In genomic region chr11:72411093-72411921, GRCm38 (mm10) we compare ENCODE assay signal across 8 mouse cellular contexts. TPM values are rescaled to one million over a fixed set of nuclear protein-coding genes. Genes with fewer than 3 reads are reported as not detected.
DNase-seq lines count a peak whose midpoint lies in the region; ATAC-seq and TF ChIP-seq lines count a peak whose summit lies in the region.

Gene Smtnl2, minus strand, starts transcription at chr11:72411713.

- 2% methylated on average over 84 of the region's 86 CpGs for WGBS in forebrain, postnatal 0 days

- no peaks in the 10 kb centered on the region for H3K27me3 ChIP-seq in forebrain, postnatal 0 days (ENCODE audit: insufficient read depth, low read length)

- peak within 1 kb of the TSS; percentile 85 for H3K4me2 ChIP-seq in forebrain, postnatal 0 days (ENCODE audit: low read depth)

- H3K4me1 ChIP-seq in forebrain, postnatal 0 days (ENCODE audit: insufficient read depth): no peaks in the 10 kb centered on the region

- no peaks in the 10 kb centered on the region for H3K9me3 ChIP-seq in forebrain, postnatal 0 days (ENCODE audit: low read length)

- H3K9ac ChIP-seq in forebrain, postnatal 0 days: peak within 1 kb of the TSS; percentile 49

- peak within 1 kb of the TSS; percentile 45 for H3K4me3 ChIP-seq in forebrain, postnatal 0 days (ENCODE audit: low read depth, low read length)
- peak within 1 kb of the TSS; percentile 62 for H3K4me3 ChIP-seq in layer of hippocampus, adult 2 months

- ATAC-seq in forebrain, postnatal 0 days: peak; percentile 86

- no peak; the same call in 1 of the 2 replicates for TF ChIP-seq CTCF in forebrain, postnatal 0 days (IDR thresholded peaks at IDR 0.05; ENCODE audit: low read depth)
- TF ChIP-seq CTCF in layer of hippocampus, adult 2 months (conservative IDR thresholded peaks at IDR 0.05): peak; percentile 63

- intact Hi-C loops in heart, postnatal 36 days (cut with DNase I): loop anchor here (1.0 kb wide), 2 partner anchors 16 to 30 kb away; partner anchors contain the start of gene Mybbp1a

- no peaks in the 10 kb centered on the region for H3K36me3 ChIP-seq in forebrain, postnatal 0 days (ENCODE audit: insufficient read depth)

- peak; percentile 62 to 66 for DNase-seq in B cell, adult 2 months
- DNase-seq in adrenal gland, postnatal 36 days: peak; percentile 92 to 95
- DNase-seq in forebrain, postnatal 0 days: peak; percentile 74
- DNase-seq in heart, postnatal 36 days: peak; percentile 91
- no peak for DNase-seq in layer of hippocampus, adult 2 months (ENCODE audit: low spot score in 2 of 2)
- peak; percentile 96 for DNase-seq in lung, postnatal 10 days
- peak; percentile 81 for DNase-seq in retina, embryonic 14.5 days (ENCODE audit: low spot score)
- peak; percentile 75 to 89 for DNase-seq in urinary bladder, adult 18-20 months (ENCODE audit: low spot score in 2 of 2)

- H3K27ac ChIP-seq in forebrain, postnatal 0 days (ENCODE audit: low read depth, low read length): no peak within 1 kb of the TSS
- no peak within 1 kb of the TSS for H3K27ac ChIP-seq in layer of hippocampus, adult 2 months

RNA-seq across cellular contexts. Expression of gene Smtnl2, which starts in this region (rescaled TPM):
- total RNA-seq in adrenal gland, postnatal 36 days (2021): 1 to 10 TPM; 1.7 to 2.4 TPM
- 9.7 and 10.4 TPM in 2 replicates for total RNA-seq in forebrain, postnatal 0 days (2014; rRNA removed)
- polyA plus RNA-seq in forebrain, postnatal 0 days (2015; fragmentation: Nextera tagmentation; extraction: Ambion mirVana): 8.4 and 10.2 TPM in 2 replicates
- total RNA-seq in heart, postnatal 36 days (2021): 10 to 100 TPM; 18.2 to 19.5 TPM
- total RNA-seq in layer of hippocampus, adult 2 months (2021): 1 to 10 TPM; 2.2 to 3.8 TPM

Comparison
In these comparisons a context has a peak if more than half of its experiments do, and no peak if none do; other contexts are left out.
1. DNase-seq: peak in B cell, adult 2 months (2 of 2), adrenal gland, postnatal 36 days (2 of 2), forebrain, postnatal 0 days (single experiment), heart, postnatal 36 days (2 of 2), lung, postnatal 10 days (single experiment), retina, embryonic 14.5 days (single experiment) and urinary bladder, adult 18-20 months (2 of 2); none in layer of hippocampus, adult 2 months (0 of 2).